In the genomic region with DNA sequence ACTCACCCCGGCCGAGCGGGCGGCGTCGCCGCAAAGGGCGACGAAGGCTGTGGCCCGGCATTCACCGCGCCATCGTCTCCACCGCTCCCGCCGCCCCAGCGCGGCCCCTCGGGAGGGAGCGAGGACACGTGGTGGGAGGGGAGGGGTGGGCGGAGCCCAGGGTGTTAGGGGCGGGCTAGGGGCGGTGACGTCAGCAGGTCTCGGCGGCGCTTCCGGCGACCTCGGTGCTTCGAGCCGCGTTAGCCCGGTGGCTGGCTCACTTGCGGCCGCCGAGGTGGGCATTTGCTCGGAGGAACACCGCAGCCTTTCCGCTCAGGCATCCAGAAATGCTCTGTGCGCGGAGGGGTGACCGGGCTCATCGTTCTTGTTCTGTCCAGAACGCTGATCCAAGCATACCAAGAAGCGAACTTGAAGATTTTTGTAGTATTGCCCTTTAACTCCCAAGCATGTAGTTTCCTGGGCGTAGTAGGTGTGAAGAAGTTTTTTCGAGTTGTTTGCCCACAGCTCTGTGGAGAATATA, we compare ENCODE assay signal across 8 mouse cellular contexts. TPM values are rescaled to one million over a fixed set of nuclear protein-coding genes. Genes with fewer than 3 reads are reported as not detected.
A peak's percentile ranks its signal among the peaks of the same experiment; 100 is the strongest.
DNase-seq lines count a peak whose midpoint lies in the region; ATAC-seq and TF ChIP-seq lines count a peak whose summit lies in the region.

A gene (minus strand): TSS at position 163 of the 520 bp plus-strand sequence.

- peak; percentile 94 for ATAC-seq in hindbrain, embryonic 14.5 days (ENCODE audit: low FRiP score)
- peak; percentile 90 for ATAC-seq in megakaryocyte, adult 5-6 weeks (ENCODE audit: poor library complexity, severe bottlenecking)

- WGBS in hindbrain, embryonic 14.5 days = 3% methylated on average over 47 of the region's 49 CpGs

- no peak for TF ChIP-seq CTCF in left cerebral cortex, adult 2 months (IDR thresholded peaks at IDR 0.05)

- peak within 1 kb of the TSS; percentile 84 for H3K27ac ChIP-seq in hindbrain, embryonic 14.5 days
- peak within 1 kb of the TSS; percentile 85 for H3K27ac ChIP-seq in left cerebral cortex, adult 2 months

- H3K4me2 ChIP-seq in hindbrain, embryonic 14.5 days (replicated peaks) = peak within 1 kb of the TSS; percentile 67

- H3K4me3 ChIP-seq in hindbrain, embryonic 14.5 days (replicated peaks; ENCODE audit: low read length) = peak within 1 kb of the TSS; percentile 71
- peak within 1 kb of the TSS; percentile 69 for H3K4me3 ChIP-seq in left cerebral cortex, adult 2 months

- intact Hi-C loops in left cerebral cortex, adult 2 months (cut with DNase I) = no loop called here

- no peaks in the 10 kb centered on the region for H3K27me3 ChIP-seq in hindbrain, embryonic 14.5 days (ENCODE audit: control insufficient read depth, insufficient read depth, low read length)

- H3K4me1 ChIP-seq in hindbrain, embryonic 14.5 days (replicated peaks; ENCODE audit: control insufficient read depth, insufficient read depth, low read length) = peaks cover 10% of the 10 kb centered on the region

- H3K36me3 ChIP-seq in hindbrain, embryonic 14.5 days (replicated peaks; ENCODE audit: control insufficient read depth, insufficient read depth) = peaks cover 32% of the 10 kb centered on the region

- DNase-seq in R1 (ENCODE audit: low read depth, low spot score) = peak; percentile 53
- peak; percentile 77 for DNase-seq in cerebellum, adult 9-11 months
- peak; percentile 47 to 76 for DNase-seq in frontal cortex, postnatal 10 days (ENCODE audit: low spot score in 2 of 2)
- DNase-seq in hindbrain, embryonic 14.5 days (ENCODE audit: low spot score) = peak; percentile 93
- DNase-seq in left cerebral cortex, adult 2 months (ENCODE audit: extremely low spot score in 1 of 2, low spot score in 2 of 2) = peak; percentile 79 to 82
- DNase-seq in right cerebral cortex, adult 2 months (ENCODE audit: low spot score in 2 of 2) = peak; percentile 71 to 72
- peak; percentile 54 for DNase-seq in urinary bladder, postnatal 10 days (ENCODE audit: low spot score)

- H3K9me3 ChIP-seq in hindbrain, embryonic 14.5 days (ENCODE audit: control insufficient read depth, low read length) = 0 out of 2 replicates have a peak, but pooled peaks cover 7% of the 10 kb centered on the region

- H3K9ac ChIP-seq in hindbrain, embryonic 14.5 days = peak within 1 kb of the TSS; percentile 87

RNA-seq across cellular contexts. Expression of the gene that starts here (rescaled TPM):
- polyA plus RNA-seq in hindbrain, embryonic 14.5 days (2014; fragmentation: Nextera tagmentation; extraction: Ambion mirVana) = 41.2 and 42.4 TPM in 2 replicates
- 10 to 100 TPM; 39.8 to 39.9 TPM for total RNA-seq in left cerebral cortex, adult 2 months (2021)
- 3.6 and 4.9 TPM in 2 replicates for total RNA-seq in megakaryocyte, adult 5-6 weeks (2015)
- 4.3 and 5.1 TPM in 2 replicates for total RNA-seq in megakaryocyte, adult 5-6 weeks (2017)

Comparison
In these comparisons a context has a peak if more than half of its experiments do, and no peak if none do; other contexts are left out.
1. Peak in every context shown above with its lines: DNase-seq, ATAC-seq, H3K4me3 ChIP-seq and H3K27ac ChIP-seq.
2. RNA of the gene that starts here (total RNA-seq): 39.8 to 39.9 TPM in left cerebral cortex, adult 2 months; 3.6 to 5.1 TPM in megakaryocyte, adult 5-6 weeks; every median in the first group is over 4 times any median in the second.